Comparison of ENCODE assay signal across 30 mouse cellular contexts in the genomic region with DNA sequence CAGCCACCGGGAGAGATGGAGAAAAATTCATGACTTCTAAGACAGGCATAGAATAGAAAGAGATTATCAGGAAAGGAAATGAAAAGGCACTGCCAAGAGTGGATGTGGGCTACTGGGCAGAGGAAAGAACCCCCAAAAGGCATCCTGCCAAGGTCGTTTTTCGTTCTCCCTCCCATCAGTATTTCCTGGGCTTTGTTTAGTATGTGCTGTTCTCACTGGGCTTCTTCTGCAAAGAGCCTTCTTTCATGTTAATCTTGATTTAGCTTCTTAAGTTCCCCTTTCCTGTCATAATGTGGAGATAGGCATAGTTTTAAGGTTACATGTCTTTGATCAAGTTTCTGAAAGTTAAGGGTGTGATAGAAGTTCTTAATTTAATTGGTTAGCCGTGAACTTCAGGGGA. TPM values are rescaled to one million over a fixed set of nuclear protein-coding genes. Genes with fewer than 3 reads are reported as not detected.
DNase-seq lines count a peak whose midpoint lies in the region; ATAC-seq and TF ChIP-seq lines count a peak whose summit lies in the region.
"Had no signal": no experiment of that assay in that cellular context is flagged by ENCODE, and none has a peak within 500 bp of the region (broad histone marks: within the 10 kb centered on the region; RNA-seq: fewer than 3 reads in every experiment).

No protein-coding gene starts in this region.

- no peaks in the 10 kb centered on the region for H3K27me3 ChIP-seq in intestine, postnatal 0 days (replicated peaks; ENCODE audit: control insufficient read depth, insufficient read depth, low read length)
- H3K27me3 ChIP-seq: embryonic facial prominence, embryonic 15.5 days; heart, embryonic 12.5 days; hindbrain, embryonic 12.5 days; liver, embryonic 15.5 days; neural tube, embryonic 15.5 days had no signal

- DNase-seq in lung, postnatal 10 days = peak; percentile 16
- no peak for DNase-seq in lung, postnatal 4 days
- peak; percentile 26 for DNase-seq in CD4-positive helper T cell, adult 2 months (ENCODE audit: low read depth, low spot score)
- peak; percentile 16 for DNase-seq in thymus, postnatal 25 days
- DNase-seq in layer of hippocampus, adult 18-20 months (ENCODE audit: low spot score in 2 of 2) = no peak
- DNase-seq: adrenal gland, postnatal 14 days; cerebellum, adult 9-10 months; gastrocnemius, postnatal 10 days; heart, adult 18-20 months; heart, postnatal 14 days; kidney, adult 18-20 months; kidney, postnatal 4 days; liver had no signal

- H3K4me1 ChIP-seq in intestine, postnatal 0 days (replicated peaks; ENCODE audit: control insufficient read depth, insufficient read depth, low read length) = peaks cover 3% of the 10 kb centered on the region; the same call in 1 of the 2 replicates
- H3K4me1 ChIP-seq: embryonic facial prominence, embryonic 15.5 days; heart, embryonic 12.5 days; hindbrain, embryonic 12.5 days; limb, embryonic 10.5 days; neural tube, embryonic 15.5 days had no signal

- H3K4me2 ChIP-seq in intestine, postnatal 0 days (replicated peaks; ENCODE audit: low read depth) = no peak overlapping the region
- H3K4me2 ChIP-seq: embryonic facial prominence, embryonic 15.5 days; heart, embryonic 12.5 days; hindbrain, embryonic 12.5 days; liver, embryonic 15.5 days; midbrain, embryonic 11.5 days; neural tube, embryonic 15.5 days had no signal

- no peak for TF ChIP-seq CTCF in intestine, postnatal 0 days (IDR thresholded peaks at IDR 0.05; ENCODE audit: low read depth)

- no peak overlapping the region for H3K4me3 ChIP-seq in intestine, postnatal 0 days (ENCODE audit: low read depth, low read length)
- H3K4me3 ChIP-seq: embryonic facial prominence, embryonic 15.5 days; heart, embryonic 12.5 days; hindbrain, embryonic 12.5 days; limb, embryonic 10.5 days; liver, embryonic 15.5 days; neural tube, embryonic 15.5 days had no signal

- H3K27ac ChIP-seq in intestine, postnatal 0 days (ENCODE audit: low read depth, low read length) = no peak overlapping the region
- H3K27ac ChIP-seq: embryonic facial prominence, embryonic 15.5 days; hindbrain, embryonic 12.5 days; limb, embryonic 10.5 days; liver, embryonic 15.5 days; neural tube, embryonic 15.5 days; stomach, postnatal 0 days had no signal

- H3K9me3 ChIP-seq in intestine, postnatal 0 days (ENCODE audit: control insufficient read depth) = no peaks in the 10 kb centered on the region
- H3K9me3 ChIP-seq: embryonic facial prominence, embryonic 15.5 days; limb, embryonic 10.5 days; liver, embryonic 15.5 days; neural tube, embryonic 15.5 days had no signal

- no peak overlapping the region for H3K9ac ChIP-seq in intestine, postnatal 0 days (ENCODE audit: low read depth, low read length)
- H3K9ac ChIP-seq: embryonic facial prominence, embryonic 15.5 days; heart, embryonic 12.5 days; hindbrain, embryonic 12.5 days; liver, embryonic 15.5 days; neural tube, embryonic 15.5 days had no signal

- ATAC-seq in common myeloid progenitor, adult 5-6 weeks (replicated peaks; ENCODE audit: low read depth, poor library complexity, severe bottlenecking) = peak; percentile 66
- no peak for ATAC-seq in intestine, postnatal 0 days
- ATAC-seq: forebrain, embryonic 14.5 days had no signal

- 56% methylated on average over 4 of the region's 4 CpGs for WGBS in intestine, postnatal 0 days

- H3K36me3 ChIP-seq in intestine, postnatal 0 days (ENCODE audit: control insufficient read depth, insufficient read depth) = no peaks in the 10 kb centered on the region
- H3K36me3 ChIP-seq: embryonic facial prominence, embryonic 15.5 days; heart, embryonic 12.5 days; hindbrain, embryonic 12.5 days; limb, embryonic 10.5 days; liver, embryonic 15.5 days; neural tube, embryonic 15.5 days had no signal

RNA-seq across cellular contexts. Expression of a gene that starts 10.9 kb away (rescaled TPM):
- not detected in 2 replicates for total RNA-seq in common myeloid progenitor, adult 5-6 weeks (2017)
- total RNA-seq in layer of hippocampus, adult 18-20 months (2021) = not detected
- 0.31 and 0.51 TPM in 2 replicates for polyA plus RNA-seq in intestine, postnatal 0 days (2015; fragmentation: Nextera tagmentation; extraction: Ambion mirVana)
- total RNA-seq: adrenal gland, postnatal 14 days; gastrocnemius, postnatal 10 days; heart, adult 18-20 months; heart, postnatal 14 days; layer of hippocampus, postnatal 10 days; left cerebral cortex, adult 8-10 months; midbrain, postnatal 0 days had no signal
- polyA plus RNA-seq: embryonic facial prominence, embryonic 15.5 days; forebrain, embryonic 14.5 days; heart, embryonic 12.5 days; hindbrain, embryonic 12.5 days; kidney, embryonic 16.5 days; limb, embryonic 10.5 days; liver, embryonic 15.5 days; lung, embryonic 16.5 days; midbrain, embryonic 11.5 days; midbrain, postnatal 0 days; neural tube, embryonic 15.5 days; small intestine, adult 2 months; stomach, postnatal 0 days had no signal

RNA-seq across cellular contexts. Expression of a gene that starts 15.6 kb away (rescaled TPM):
- not detected in 2 replicates for total RNA-seq in common myeloid progenitor, adult 5-6 weeks (2017)
- total RNA-seq in layer of hippocampus, adult 18-20 months (2021) = not detected
- polyA plus RNA-seq in intestine, postnatal 0 days (2015; fragmentation: Nextera tagmentation; extraction: Ambion mirVana) = not detected in 2 replicates
- total RNA-seq: adrenal gland, postnatal 14 days; gastrocnemius, postnatal 10 days; heart, adult 18-20 months; heart, postnatal 14 days; layer of hippocampus, postnatal 10 days; left cerebral cortex, adult 8-10 months; midbrain, postnatal 0 days had no signal
- polyA plus RNA-seq: embryonic facial prominence, embryonic 15.5 days; forebrain, embryonic 14.5 days; heart, embryonic 12.5 days; hindbrain, embryonic 12.5 days; kidney, embryonic 16.5 days; limb, embryonic 10.5 days; liver, embryonic 15.5 days; lung, embryonic 16.5 days; midbrain, embryonic 11.5 days; midbrain, postnatal 0 days; neural tube, embryonic 15.5 days; small intestine, adult 2 months; stomach, postnatal 0 days had no signal

Comparison
In these comparisons a context has a peak if more than half of its experiments do, and no peak if none do; other contexts are left out.
1. DNase-seq: peak in lung, postnatal 10 days (single experiment), CD4-positive helper T cell, adult 2 months (single experiment) and thymus, postnatal 25 days (single experiment); none in lung, postnatal 4 days (0 of 2) and layer of hippocampus, adult 18-20 months (0 of 2).